Mouse (Mus musculus) liver, embryonic 14.5 days (tissue): ENCODE data around the gene Gse1. TPM values are rescaled to one million over a fixed set of nuclear protein-coding genes. Genes with fewer than 3 reads are reported as not detected.
A peak's percentile ranks its signal among the peaks of the same experiment; 100 is the strongest.

Experiments
- ATAC-seq: fragments of 200-750 bp; cut with Nextera tagmentation; 2 replicates; pipeline ENCODE4 v1.8.0; 2017; ENCODE audit warnings: moderate number of reproducible peaks, mild to moderate bottlenecking, moderate library complexity; ENCODE audit not compliant: insufficient read depth
- DNase-seq, 3 experiments: peaks; one replicate each; pipeline ENCODE4 v3.0.0-alpha.2; 2012 to 2013; ENCODE audit warnings: low read depth in 3 of 3, low spot score in 3 of 3
- H3K27ac ChIP-seq: fragments of 300-500 bp; sonication (generic); 2 replicates; pipeline ENCODE4 v1.5.1; 2014; ENCODE audit warnings: moderate library complexity, mild to moderate bottlenecking, control low read depth, inconsistent platforms
- H3K27me3 ChIP-seq: fragments of 300-500 bp; sonication (generic); 2 replicates; pipeline ENCODE4 v1.6.1; 2014; ENCODE audit warnings: mild to moderate bottlenecking, low read length, moderate library complexity; ENCODE audit not compliant: control insufficient read depth, insufficient read depth
- H3K36me3 ChIP-seq: fragments of 300-500 bp; sonication (generic); replicated peaks from 2 replicates; pipeline ENCODE4 v1.6.1; 2014; ENCODE audit warnings: low read depth; ENCODE audit not compliant: control insufficient read depth, insufficient read depth
- H3K4me1 ChIP-seq, 2 experiments: fragments of 200-500 bp in 1 of 2; fragments of 300-500 bp in 1 of 2; sonication (generic) in 1 of 2; replicated peaks; 2 replicates each; pipeline ENCODE4 v1.6.1; 2012 to 2014; ENCODE audit warnings: antibody characterized with exemption in 1 of 2, inconsistent platforms in 1 of 2, low read length in 1 of 2; ENCODE audit not compliant: control insufficient read depth in 2 of 2, insufficient read depth in 2 of 2
- H3K4me2 ChIP-seq: fragments of 300-500 bp; sonication (generic); 2 replicates; pipeline ENCODE4 v1.6.1; 2014; ENCODE audit warnings: low read depth, mild to moderate bottlenecking, control low read depth, moderate library complexity
- H3K4me3 ChIP-seq, 2 experiments: fragments of 200-500 bp in 1 of 2; fragments of 300-500 bp in 1 of 2; sonication (generic) in 1 of 2; 2 replicates each; pipeline ENCODE4 v1.5.1; 2012 to 2014; ENCODE audit warnings: low read depth in 2 of 2, low read length in 2 of 2, mild to moderate bottlenecking in 2 of 2, control low read depth in 1 of 2, inconsistent platforms in 1 of 2, moderate library complexity in 1 of 2; ENCODE audit not compliant: insufficient read depth in 1 of 2
- H3K9ac ChIP-seq: fragments of 300-500 bp; sonication (generic); replicated peaks from 2 replicates; pipeline ENCODE4 v1.6.1; 2014; ENCODE audit warnings: mild to moderate bottlenecking, control low read depth, moderate library complexity
- H3K9me3 ChIP-seq: fragments of 300-500 bp; sonication (generic); 2 replicates; pipeline ENCODE4 v1.6.1; 2016; ENCODE audit warnings: low read length, mixed read lengths; ENCODE audit not compliant: control insufficient read depth
- CTCF ChIP-seq: IDR thresholded peaks from 2 replicates; pipeline ENCODE4 v1.5.1; 2016; ENCODE audit warnings: antibody characterized with exemption, low read depth, control low read depth
- EP300 ChIP-seq: IDR thresholded peaks from 2 replicates; pipeline ENCODE4 v1.6.1; 2016; ENCODE audit warnings: antibody characterized with exemption, low read depth
- WGBS: fragments of 180-500 bp; shearing (Covaris S2); extraction: QIAGEN DNeasy Blood & Tissue Kit; methylation state at CpG from one replicate; pipeline ENCODE4 v1.1.7; 2014; ENCODE audit not compliant: insufficient replicate concordance; 5-methylcytosine and 5-hydroxymethylcytosine counted together
- polyA plus RNA-seq, 2 experiments: library from polyadenylated mRNA; depleted of rRNA in 1 of 2; stranded (reverse) in 1 of 2; unstranded in 1 of 2; fragments of >200 nt; fragmentation: Nextera tagmentation in 1 of 2; extraction: Ambion mirVana in 1 of 2; gene quantifications; 2 replicates each; pipeline versions ENCODE4 v1.2.1 to v1.2.3; 2012 to 2014

Gene Gse1
- polyA plus RNA-seq, 2 experiments: 11.4 to 14.9 TPM

DNA sequence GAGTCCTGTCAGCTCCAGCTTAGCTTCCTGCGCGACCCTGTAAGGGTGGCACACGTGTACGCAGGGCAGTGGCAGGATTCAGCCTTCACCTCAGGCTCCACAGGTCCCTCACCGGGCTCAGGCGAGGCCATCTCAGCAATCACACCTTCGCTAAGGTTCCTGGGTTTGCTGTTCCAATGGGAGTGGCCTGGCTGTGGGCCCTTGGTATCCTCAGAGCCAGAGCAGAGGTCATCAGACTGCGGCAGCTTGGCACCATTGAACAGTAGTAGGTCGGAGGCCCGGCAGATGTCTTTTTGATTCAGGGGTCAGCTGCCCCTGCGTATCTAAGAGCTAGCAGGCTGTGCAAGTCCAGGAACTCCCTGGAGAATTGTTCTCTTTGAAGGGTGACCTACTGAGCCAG is 164.8 kb downstream of the Gse1 start:
- Histone ChIP-seq H3K9me3 (no peaks in the 10 kb centered on the region; the same call in 1 of the 2 replicates), H3K36me3 (no peaks in the 10 kb centered on the region), H3K27me3 (no peaks in the 10 kb centered on the region), H3K9ac (no peak overlapping the region), H3K4me2 (no peak overlapping the region), H3K4me3 (no peak overlapping the region), H3K27ac (no peak overlapping the region), H3K4me1 (no peaks in the 10 kb centered on the region)
- no peak for TF ChIP-seq EP300
- no peak for TF ChIP-seq CTCF
- no peak for DNase-seq
- no peak for ATAC-seq
- WGBS: 76% methylated on average over 11 of the region's 11 CpGs

DNA sequence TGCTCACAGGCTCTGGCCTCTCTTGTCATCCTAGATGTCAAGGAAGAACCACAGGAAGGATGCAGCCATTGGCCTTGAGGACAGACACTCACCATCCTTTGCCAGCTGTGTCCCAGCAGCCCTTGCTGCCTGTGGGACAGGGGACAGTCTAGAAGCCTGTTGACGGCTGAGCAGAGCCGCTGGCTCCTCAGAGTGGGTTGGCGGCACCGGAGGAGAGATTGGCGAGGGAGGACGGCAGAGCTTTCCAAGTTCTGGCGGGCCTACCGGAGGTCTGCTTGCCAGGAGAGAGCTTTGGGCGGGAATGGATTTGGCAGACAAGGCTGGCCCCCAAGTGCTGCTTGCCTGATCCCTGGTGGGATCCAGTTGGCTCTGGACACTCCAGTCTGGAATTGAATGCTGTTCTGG is 165.6 kb downstream of the Gse1 start:
- Histone ChIP-seq H3K4me2 (no peak overlapping the region), H3K9ac (no peak overlapping the region), H3K27me3 (no peaks in the 10 kb centered on the region), H3K27ac (no peak overlapping the region), H3K4me3 (no peak overlapping the region), H3K9me3 (no peaks in the 10 kb centered on the region; the same call in 1 of the 2 replicates), H3K36me3 (no peaks in the 10 kb centered on the region), H3K4me1 (no peaks in the 10 kb centered on the region)
- ATAC-seq (no peak), DNase-seq (no peak)
- TF ChIP-seq EP300 (no peak), CTCF (no peak)
- WGBS: 79% methylated on average over 9 of the region's 9 CpGs

DNA sequence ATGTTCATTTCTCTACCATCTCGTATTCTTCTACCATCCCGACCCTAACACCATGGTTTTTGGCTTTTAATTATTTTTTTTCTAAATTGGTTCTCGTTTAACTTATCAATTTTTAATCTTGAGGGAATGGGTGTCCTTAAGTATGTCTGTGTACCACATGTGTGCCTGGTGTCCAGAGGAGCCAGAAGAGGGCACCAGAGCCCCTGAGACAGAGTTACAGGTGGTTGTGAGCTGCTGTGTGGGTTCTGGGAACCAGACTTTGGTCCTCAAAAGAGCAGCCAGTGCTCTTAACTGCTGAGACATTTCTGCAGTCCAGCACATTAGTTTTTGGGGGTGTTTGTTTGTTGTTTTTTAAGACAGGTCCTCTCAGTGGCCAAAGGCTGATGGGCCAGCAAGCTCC is 167.6 kb downstream of the Gse1 start:
- H3K36me3 ChIP-seq: no peaks in the 10 kb centered on the region
- H3K4me3 ChIP-seq: no peak overlapping the region
- H3K4me1 ChIP-seq: no peaks in the 10 kb centered on the region
- ATAC-seq (no peak), DNase-seq (no peak)
- no peak overlapping the region for H3K27ac ChIP-seq
- whole genome bisulfite sequencing: 75% methylated on average over 3 of the region's 3 CpGs
- no peak for TF ChIP-seq EP300
- TF ChIP-seq CTCF: peak; percentile 40
- no peak overlapping the region for H3K4me2 ChIP-seq
- H3K27me3 ChIP-seq: no peaks in the 10 kb centered on the region
- H3K9me3 ChIP-seq: no peaks in the 10 kb centered on the region; the same call in 1 of the 2 replicates
- no peak overlapping the region for H3K9ac ChIP-seq

DNA sequence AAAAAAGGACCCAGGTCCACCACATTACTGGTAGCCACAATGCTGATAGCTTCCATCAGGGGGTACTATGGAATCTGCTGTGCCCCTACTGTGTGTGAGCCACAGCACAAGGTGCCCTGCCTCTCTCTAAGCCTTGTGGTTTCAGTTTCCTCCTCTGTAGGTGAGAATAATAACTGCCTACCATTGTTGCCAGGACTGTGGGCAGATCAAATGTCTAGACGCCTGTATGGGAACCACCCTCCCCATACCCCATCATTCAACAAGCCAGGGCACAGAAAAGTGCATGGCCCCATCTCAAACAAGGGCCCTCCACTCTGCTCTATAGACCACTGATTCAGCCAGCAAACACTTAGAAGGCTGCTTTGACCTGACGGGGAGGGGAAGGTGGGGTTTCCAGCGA is 168.5 kb downstream of the Gse1 start:
- H3K4me1 ChIP-seq: peaks cover 0 to 4% of the 10 kb centered on the region in 2 experiments; a peak in 2 of 4 replicates
- TF ChIP-seq CTCF (no peak), EP300 (no peak)
- H3K4me2 ChIP-seq: no peak overlapping the region
- no peak overlapping the region for H3K4me3 ChIP-seq
- ATAC-seq (no peak), DNase-seq (no peak)
- H3K27ac ChIP-seq: no peak overlapping the region
- H3K9me3 ChIP-seq: no peaks in the 10 kb centered on the region; the same call in 1 of the 2 replicates
- 39% methylated on average over 3 of the region's 3 CpGs for WGBS
- no peaks in the 10 kb centered on the region for H3K27me3 ChIP-seq
- no peak overlapping the region for H3K9ac ChIP-seq
- H3K36me3 ChIP-seq: no peaks in the 10 kb centered on the region

DNA sequence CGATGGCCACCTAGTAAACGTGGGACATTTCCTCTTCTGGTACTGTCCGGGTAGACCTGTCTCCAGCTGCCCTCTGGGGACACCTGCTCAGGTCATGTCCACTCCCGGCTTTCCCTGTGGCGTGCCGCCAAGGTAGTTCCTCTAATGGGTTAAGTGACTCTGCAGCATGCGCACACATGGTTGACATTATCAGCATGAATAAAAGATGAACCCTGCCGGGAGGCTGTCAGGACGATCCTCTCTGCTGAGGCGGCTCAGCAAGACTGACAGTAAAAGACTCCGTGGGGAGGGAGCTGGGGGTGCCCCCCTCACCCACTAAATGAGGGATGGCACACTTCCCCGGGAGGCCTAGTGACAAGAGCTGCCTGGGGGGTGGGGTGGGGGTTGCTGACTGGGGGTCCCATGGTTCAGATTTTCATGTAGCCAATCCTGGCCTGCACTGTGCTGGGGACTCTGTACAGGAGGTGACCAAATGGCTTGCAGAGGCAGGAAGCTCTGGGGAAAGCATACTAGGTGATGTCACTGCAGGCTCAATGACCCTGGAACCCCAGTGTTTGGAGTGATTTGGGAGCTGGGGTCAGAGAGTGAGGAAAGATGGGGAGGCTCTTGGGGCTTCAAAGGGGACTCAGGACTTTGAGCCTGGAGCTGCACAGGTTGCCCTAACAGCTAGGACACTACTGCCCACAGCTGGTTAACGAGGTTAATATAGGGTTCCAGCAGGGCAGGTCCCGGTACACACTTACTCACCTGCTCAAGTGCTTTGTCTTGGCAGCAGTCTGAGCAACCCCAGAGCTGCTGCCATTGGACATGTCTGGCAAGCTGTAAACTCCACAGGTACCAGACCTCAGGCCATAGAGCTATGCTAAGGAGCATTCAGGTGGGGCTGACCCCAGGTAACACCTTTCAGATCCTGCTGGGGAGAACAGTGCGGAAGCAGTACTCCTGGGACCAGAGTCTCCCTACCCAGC is 169.5 kb downstream of the Gse1 start:
- Histone ChIP-seq H3K9me3 (no peaks in the 10 kb centered on the region; the same call in 1 of the 2 replicates), H3K36me3 (no peaks in the 10 kb centered on the region), H3K4me2 (no peak overlapping the region), H3K27me3 (no peaks in the 10 kb centered on the region), H3K9ac (no peak overlapping the region), H3K4me3 (no peak overlapping the region), H3K4me1 (peaks cover 0 to 7% of the 10 kb centered on the region in 2 experiments; a peak in 2 of 4 replicates), H3K27ac (no peak overlapping the region)
- TF ChIP-seq EP300 (no peak), CTCF (no peak)
- ATAC-seq (no peak), DNase-seq (no peak)
- 42% methylated on average over 15 of the region's 15 CpGs for WGBS
